Comparison of ENCODE assay signal across 26 mouse cellular contexts in the genomic region with DNA sequence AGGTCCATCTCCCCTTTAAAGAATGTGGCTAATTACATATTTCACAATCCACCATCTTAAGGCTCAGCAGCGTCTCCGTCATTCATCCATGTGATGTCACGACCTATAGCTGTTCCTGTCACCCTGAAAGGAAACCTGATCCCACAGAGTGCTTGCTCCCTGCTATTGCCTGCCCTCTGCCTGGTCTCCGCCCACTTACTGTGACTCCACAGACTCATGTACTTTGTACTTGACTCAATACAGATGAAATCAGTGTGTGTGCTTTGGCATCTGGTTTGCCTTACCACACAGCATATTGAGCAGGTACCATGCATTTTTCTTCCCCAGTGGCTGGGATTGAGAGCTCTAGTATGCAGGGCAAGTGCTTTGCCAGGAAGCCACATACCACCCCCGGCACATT. TPM values are rescaled to one million over a fixed set of nuclear protein-coding genes. Genes with fewer than 3 reads are reported as not detected.
DNase-seq lines count a peak whose midpoint lies in the region; ATAC-seq and TF ChIP-seq lines count a peak whose summit lies in the region.
"Had no signal": no experiment of that assay in that cellular context is flagged by ENCODE, and none has a peak within 500 bp of the region (broad histone marks: within the 10 kb centered on the region; RNA-seq: fewer than 3 reads in every experiment).

No protein-coding gene starts in this region.

- WGBS in heart, embryonic 11.5 days (ENCODE audit: insufficient replicate concordance) = 79% methylated on average over 5 of the region's 5 CpGs
- WGBS in intestine, postnatal 0 days = 70% methylated on average over 5 of the region's 5 CpGs
- WGBS in liver, embryonic 12.5 days (ENCODE audit: insufficient replicate concordance) = 86% methylated on average over 5 of the region's 5 CpGs
- 79% methylated on average over 5 of the region's 5 CpGs for WGBS in liver, postnatal 0 days (ENCODE audit: insufficient replicate concordance)

- peak overlapping the region; percentile 70 for H3K27ac ChIP-seq in heart, embryonic 11.5 days (ENCODE audit: low read depth, low read length)
- no peak overlapping the region for H3K27ac ChIP-seq in intestine, postnatal 0 days (ENCODE audit: low read depth, low read length)
- peak overlapping the region; percentile 99 for H3K27ac ChIP-seq in liver, embryonic 12.5 days
- H3K27ac ChIP-seq in liver, postnatal 0 days (ENCODE audit: low read depth) = peak overlapping the region; percentile 88
- H3K27ac ChIP-seq: embryonic facial prominence, embryonic 12.5 days; heart, adult 2 months; limb, embryonic 13.5 days; midbrain, embryonic 15.5 days; neural tube, embryonic 12.5 days had no signal

- H3K4me2 ChIP-seq in heart, embryonic 11.5 days = no peak overlapping the region
- no peak overlapping the region for H3K4me2 ChIP-seq in intestine, postnatal 0 days (replicated peaks; ENCODE audit: low read depth)
- H3K4me2 ChIP-seq in liver, embryonic 12.5 days = peak overlapping the region; percentile 64
- H3K4me2 ChIP-seq in liver, postnatal 0 days (ENCODE audit: low read depth, low read length) = no peak overlapping the region
- H3K4me2 ChIP-seq: embryonic facial prominence, embryonic 12.5 days; hindbrain, embryonic 13.5 days; limb, embryonic 13.5 days; lung, embryonic 14.5 days; midbrain, embryonic 15.5 days; neural tube, embryonic 12.5 days had no signal

- no peak for ATAC-seq in heart, embryonic 11.5 days (replicated peaks; ENCODE audit: insufficient number of reproducible peaks, low FRiP score, low TSS enrichment)
- ATAC-seq in intestine, postnatal 0 days = peak; percentile 65
- ATAC-seq in liver, embryonic 12.5 days = no peak
- ATAC-seq in liver, postnatal 0 days = peak; percentile 57
- ATAC-seq: forebrain, embryonic 14.5 days; midbrain, embryonic 15.5 days; Patski had no signal

- H3K4me3 ChIP-seq in heart, embryonic 11.5 days (ENCODE audit: low read depth, low read length) = no peak overlapping the region
- no peak overlapping the region for H3K4me3 ChIP-seq in intestine, postnatal 0 days (ENCODE audit: low read depth, low read length)
- no peak overlapping the region for H3K4me3 ChIP-seq in liver, embryonic 12.5 days
- H3K4me3 ChIP-seq in liver, postnatal 0 days (ENCODE audit: low read depth, low read length) = no peak overlapping the region
- H3K4me3 ChIP-seq: embryonic facial prominence, embryonic 12.5 days; heart, adult 2 months; hindbrain, embryonic 13.5 days; limb, embryonic 13.5 days; midbrain, embryonic 10.5 days; midbrain, embryonic 15.5 days; neural tube, embryonic 12.5 days had no signal

- H3K9me3 ChIP-seq in heart, embryonic 11.5 days (replicated peaks; ENCODE audit: control insufficient read depth, low read length) = no peaks in the 10 kb centered on the region
- H3K9me3 ChIP-seq in intestine, postnatal 0 days (ENCODE audit: control insufficient read depth) = no peaks in the 10 kb centered on the region
- H3K9me3 ChIP-seq in liver, embryonic 12.5 days (replicated peaks) = no peaks in the 10 kb centered on the region
- no peaks in the 10 kb centered on the region for H3K9me3 ChIP-seq in liver, postnatal 0 days (ENCODE audit: low read length)
- H3K9me3 ChIP-seq: embryonic facial prominence, embryonic 12.5 days; G1E; hindbrain, embryonic 13.5 days; limb, embryonic 13.5 days; midbrain, embryonic 10.5 days; midbrain, embryonic 15.5 days; neural tube, embryonic 12.5 days had no signal

- no peak for TF ChIP-seq CTCF in intestine, postnatal 0 days (IDR thresholded peaks at IDR 0.05; ENCODE audit: low read depth)
- no peak for TF ChIP-seq CTCF in liver, postnatal 0 days (IDR thresholded peaks at IDR 0.05; ENCODE audit: low read depth)

- H3K9ac ChIP-seq in heart, embryonic 11.5 days (ENCODE audit: low read depth, low read length) = no peak overlapping the region
- H3K9ac ChIP-seq in intestine, postnatal 0 days (ENCODE audit: low read depth, low read length) = no peak overlapping the region
- peak overlapping the region; percentile 71 for H3K9ac ChIP-seq in liver, embryonic 12.5 days
- H3K9ac ChIP-seq in liver, postnatal 0 days (replicated peaks) = no peak overlapping the region
- H3K9ac ChIP-seq: embryonic facial prominence, embryonic 12.5 days; hindbrain, embryonic 13.5 days; limb, embryonic 13.5 days; lung, embryonic 14.5 days; midbrain, embryonic 15.5 days; neural tube, embryonic 12.5 days had no signal

- intact Hi-C loops in heart, postnatal 10 days (cut with DNase I) = no loop called here

- TF ChIP-seq EP300 in liver, postnatal 0 days (IDR thresholded peaks at IDR 0.05; ENCODE audit: low read depth) = no peak

- no peaks in the 10 kb centered on the region for H3K27me3 ChIP-seq in heart, embryonic 11.5 days (ENCODE audit: control insufficient read depth, insufficient read depth, low read length)
- H3K27me3 ChIP-seq in intestine, postnatal 0 days (replicated peaks; ENCODE audit: control insufficient read depth, insufficient read depth, low read length) = no peaks in the 10 kb centered on the region
- no peaks in the 10 kb centered on the region for H3K27me3 ChIP-seq in liver, embryonic 12.5 days (replicated peaks)
- no peaks in the 10 kb centered on the region for H3K27me3 ChIP-seq in liver, postnatal 0 days (ENCODE audit: insufficient read depth, low read length)
- H3K27me3 ChIP-seq: embryonic facial prominence, embryonic 12.5 days; hindbrain, embryonic 13.5 days; limb, embryonic 13.5 days; midbrain, embryonic 15.5 days; neural tube, embryonic 12.5 days; Patski had no signal

- peaks cover 21% of the 10 kb centered on the region for H3K4me1 ChIP-seq in heart, embryonic 11.5 days (ENCODE audit: control insufficient read depth, insufficient read depth, low read length)
- H3K4me1 ChIP-seq in intestine, postnatal 0 days (replicated peaks; ENCODE audit: control insufficient read depth, insufficient read depth, low read length) = no peaks in the 10 kb centered on the region
- peaks cover 94% of the 10 kb centered on the region for H3K4me1 ChIP-seq in liver, embryonic 12.5 days
- peaks cover 71% of the 10 kb centered on the region for H3K4me1 ChIP-seq in liver, postnatal 0 days (ENCODE audit: insufficient read depth)

- DNase-seq in heart, postnatal 10 days = no peak
- DNase-seq in liver, postnatal 0 days = peak; percentile 62
- DNase-seq in natural killer cell, adult 2 months (ENCODE audit: low spot score in 2 of 2) = no peak
- no peak for DNase-seq in kidney, postnatal 25 days
- no peak for DNase-seq in frontal cortex, postnatal 14 days (ENCODE audit: low spot score in 2 of 2)
- DNase-seq: adrenal gland, postnatal 10 days; cerebellum, postnatal 14 days; heart, adult 2 months; kidney, adult 18-20 months; kidney, postnatal 4 days; lung, embryonic 14.5 days; lung, postnatal 14 days; right cerebral cortex, adult 18-20 months had no signal

- no peaks in the 10 kb centered on the region for H3K36me3 ChIP-seq in heart, embryonic 11.5 days (ENCODE audit: control insufficient read depth, insufficient read depth, low read length)
- no peaks in the 10 kb centered on the region for H3K36me3 ChIP-seq in intestine, postnatal 0 days (ENCODE audit: control insufficient read depth, insufficient read depth)
- peaks cover 38% of the 10 kb centered on the region for H3K36me3 ChIP-seq in liver, embryonic 12.5 days
- H3K36me3 ChIP-seq in liver, postnatal 0 days (replicated peaks; ENCODE audit: insufficient read depth, low read length) = no peaks in the 10 kb centered on the region
- H3K36me3 ChIP-seq: G1E had no signal

RNA-seq across cellular contexts. Expression of a gene that starts 5.8 kb away (rescaled TPM):
- polyA plus RNA-seq in heart, embryonic 11.5 days (2014; fragmentation: Nextera tagmentation; extraction: Ambion mirVana) = 7.9 TPM in 2 replicates
- total RNA-seq in heart, postnatal 10 days (2021) = 10 to 100 TPM in 1 of 2 experiments, 1 to 10 TPM in 1; 9.4 to 12.6 TPM
- polyA plus RNA-seq in intestine, postnatal 0 days (2015; fragmentation: Nextera tagmentation; extraction: Ambion mirVana) = 4.2 and 4.8 TPM in 2 replicates
- polyA plus RNA-seq in liver, embryonic 12.5 days (2016; fragmentation: Nextera tagmentation; extraction: Ambion mirVana) = 6.0 and 7.5 TPM in 2 replicates
- 3.4 and 4.6 TPM in 2 replicates for polyA plus RNA-seq in liver, postnatal 0 days (2015; fragmentation: Nextera tagmentation; extraction: Ambion mirVana)

RNA-seq across cellular contexts. Expression of a gene that starts 45.7 kb away (rescaled TPM):
- 5.1 and 5.6 TPM in 2 replicates for polyA plus RNA-seq in heart, embryonic 11.5 days (2014; fragmentation: Nextera tagmentation; extraction: Ambion mirVana)
- total RNA-seq in heart, postnatal 10 days (2021) = 10 to 100 TPM in 1 of 2 experiments, 1 to 10 TPM in 1; 9.4 to 11.1 TPM
- 2.8 TPM in 2 replicates for polyA plus RNA-seq in intestine, postnatal 0 days (2015; fragmentation: Nextera tagmentation; extraction: Ambion mirVana)
- 54.0 and 55.6 TPM in 2 replicates for polyA plus RNA-seq in liver, embryonic 12.5 days (2016; fragmentation: Nextera tagmentation; extraction: Ambion mirVana)
- 8.5 and 11.8 TPM in 2 replicates for polyA plus RNA-seq in liver, postnatal 0 days (2015; fragmentation: Nextera tagmentation; extraction: Ambion mirVana)

RNA-seq across cellular contexts. Expression of a gene that starts 49.9 kb away (rescaled TPM):
- polyA plus RNA-seq in heart, embryonic 11.5 days (2014; fragmentation: Nextera tagmentation; extraction: Ambion mirVana) = 105 and 137 TPM in 2 replicates
- total RNA-seq in heart, postnatal 10 days (2021) = 100 to 1,000 TPM; 143 to 154 TPM
- 19.5 and 24.1 TPM in 2 replicates for polyA plus RNA-seq in intestine, postnatal 0 days (2015; fragmentation: Nextera tagmentation; extraction: Ambion mirVana)
- 15.9 and 17.0 TPM in 2 replicates for polyA plus RNA-seq in liver, embryonic 12.5 days (2016; fragmentation: Nextera tagmentation; extraction: Ambion mirVana)
- 3.8 and 4.0 TPM in 2 replicates for polyA plus RNA-seq in liver, postnatal 0 days (2015; fragmentation: Nextera tagmentation; extraction: Ambion mirVana)
- total RNA-seq: megakaryocyte progenitor cell, adult 5-6 weeks had no signal
- polyA plus RNA-seq: G1E had no signal

Comparison
In these comparisons a context has a peak if more than half of its experiments do, and no peak if none do; other contexts are left out.
1. ATAC-seq: peak in intestine, postnatal 0 days (single experiment) and liver, postnatal 0 days (single experiment); none in heart, embryonic 11.5 days (single experiment) and liver, embryonic 12.5 days (single experiment).